Mouse (Mus musculus) inflammation-experienced regulatory T-cells, adult 6 months (primary cell): ENCODE results near the gene Ldb2. TPM values are rescaled to one million over a fixed set of nuclear protein-coding genes. Genes with fewer than 3 reads are reported as not detected.

Experiments
- ATAC-seq: one replicate; pipeline ENCODE4 v1.8.0; 2017
- polyA plus RNA-seq, 3 experiments: library from polyadenylated mRNA; unstranded; fragments of 100-300 nt; shearing (Covaris generic); gene quantifications; one replicate each; pipeline ENCODE4 v1.2.1; 2017

Gene Ldb2
- polyA plus RNA-seq, 3 experiments from 2014 or later = not detected

DNA sequence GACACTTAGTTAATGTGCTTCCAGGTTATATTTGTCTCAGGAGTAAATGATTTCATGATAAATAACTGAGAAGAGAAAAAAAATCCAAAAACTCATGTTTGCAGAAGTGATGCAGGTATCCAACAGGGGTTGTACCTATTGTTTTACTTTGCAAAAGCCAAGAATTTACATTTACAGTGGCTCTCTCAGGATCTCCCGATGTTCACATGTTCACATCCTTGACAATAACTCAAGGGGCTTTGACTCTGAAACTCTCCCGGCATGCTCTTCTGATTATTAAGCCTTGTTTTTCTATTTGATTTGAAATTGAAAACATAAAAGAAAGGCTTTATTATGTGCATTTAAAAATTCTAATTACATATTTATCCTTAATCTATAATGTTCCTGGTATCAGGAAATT is 260.8 kb downstream of the Ldb2 start:
- ATAC-seq = no peak

- no peak for ATAC-seq
Observed at GRCm38 (mm10) chr5:44538000-44538395, 261.5 kb downstream of the Ldb2 start.

GRCm38 (mm10) chr5:44537316-44537999 is 262.0 kb downstream of the Ldb2 start:
- ATAC-seq = no peak

- ATAC-seq = no peak
Observed at GRCm38 (mm10) chr5:44529466-44529865, 270.0 kb downstream of the Ldb2 start.

GRCm38 (mm10) chr5:44529001-44529400 is 270.5 kb downstream of the Ldb2 start:
- ATAC-seq = no peak

- no peak for ATAC-seq
Observed at GRCm38 (mm10) chr5:44505221-44505620, 294.3 kb downstream of the Ldb2 start.

GRCm38 (mm10) chr5:44504786-44505185 is 294.7 kb downstream of the Ldb2 start:
- no peak for ATAC-seq

DNA sequence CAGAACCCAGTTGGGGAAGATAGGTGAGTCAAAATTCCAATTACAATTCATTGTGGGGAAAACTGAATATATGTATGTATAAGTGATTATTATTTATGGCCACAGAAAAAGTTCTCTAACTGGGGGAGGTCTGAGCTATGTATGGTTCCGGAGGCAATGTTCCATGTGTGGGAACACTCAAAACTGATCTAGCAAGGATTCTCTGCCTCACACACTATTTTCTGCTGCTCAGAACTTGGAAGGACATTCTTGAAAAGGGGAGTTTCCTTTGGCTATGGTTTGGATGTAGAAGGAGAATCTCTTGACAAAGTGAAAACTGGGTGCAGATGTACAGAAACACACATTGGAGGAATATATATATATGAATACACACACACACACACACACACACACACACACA is 301.3 kb downstream of the Ldb2 start:
- ATAC-seq = no peak

GRCm38 (mm10) chr5:44496854-44497253 is 302.6 kb downstream of the Ldb2 start:
- no peak for ATAC-seq

DNA sequence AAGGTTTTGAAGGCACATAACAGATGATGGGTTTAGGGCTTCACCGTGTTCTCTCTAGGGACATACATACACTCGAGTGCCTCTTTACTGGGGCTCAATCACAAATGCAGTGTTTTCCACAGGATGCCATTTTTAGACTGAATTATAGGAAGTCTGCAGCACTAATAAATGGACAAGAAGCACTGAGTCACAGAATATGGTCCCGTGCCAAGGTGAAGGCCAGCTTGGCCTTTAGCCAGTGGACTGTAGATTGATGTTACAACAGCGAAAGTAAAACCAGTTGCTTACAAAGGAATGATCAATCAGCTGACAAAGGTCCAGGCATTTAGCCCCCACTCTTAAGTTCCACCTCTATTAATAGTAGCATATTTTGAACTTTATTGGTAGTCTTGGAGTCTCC is 304.4 kb downstream of the Ldb2 start:
- ATAC-seq = no peak

DNA sequence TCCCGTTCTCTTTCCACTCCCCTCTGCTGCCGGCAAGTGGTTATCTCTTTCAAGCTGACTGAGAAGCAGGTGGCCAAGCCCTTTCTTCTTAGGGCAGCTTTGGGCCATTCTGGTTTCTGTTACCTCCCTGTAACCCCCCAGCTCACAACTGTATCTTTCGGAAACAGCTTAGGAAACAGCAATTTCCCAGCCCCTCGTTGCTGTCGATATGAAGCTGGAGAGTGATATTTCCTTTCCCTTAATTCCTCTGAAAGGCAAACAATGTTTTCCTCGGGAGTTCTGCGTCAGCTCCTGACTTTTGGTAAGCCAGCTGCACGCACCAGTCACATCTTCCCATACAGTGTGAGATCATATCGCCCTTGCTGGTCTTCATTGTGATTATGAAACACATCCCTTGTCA is 305.3 kb downstream of the Ldb2 start:
- no peak for ATAC-seq

- no peak for ATAC-seq
Observed at GRCm38 (mm10) chr5:44491526-44491925, 308.0 kb downstream of the Ldb2 start.

GRCm38 (mm10) chr5:44490462-44490861 is 309.0 kb downstream of the Ldb2 start:
- ATAC-seq = no peak

GRCm38 (mm10) chr5:44483426-44484106 is 315.9 kb downstream of the Ldb2 start:
- ATAC-seq = no peak

DNA sequence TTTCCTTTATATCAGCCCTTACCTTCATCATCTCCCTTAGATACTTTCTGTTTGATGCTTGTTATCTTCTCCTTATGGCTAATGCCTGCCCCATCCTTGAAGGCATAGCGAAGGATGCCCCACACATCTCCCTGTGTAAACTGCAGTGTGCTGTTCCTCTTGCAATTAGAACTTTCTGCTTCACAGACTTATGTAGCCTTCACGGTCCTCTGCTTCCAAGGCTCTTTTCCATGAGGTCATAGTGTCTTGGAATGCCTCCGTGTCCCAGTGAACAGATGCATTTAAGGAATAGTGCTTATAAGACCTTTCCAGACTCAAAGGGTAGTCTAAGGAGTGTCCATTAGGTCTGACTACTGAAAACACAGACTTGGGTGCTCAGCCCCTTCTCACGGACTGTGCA is 318.1 kb downstream of the Ldb2 start:
- ATAC-seq = no peak

GRCm38 (mm10) chr5:44476356-44476755 is 323.1 kb downstream of the Ldb2 start:
- ATAC-seq = no peak

- no peak for ATAC-seq
Observed at GRCm38 (mm10) chr5:44475543-44475942, 323.9 kb downstream of the Ldb2 start.

DNA sequence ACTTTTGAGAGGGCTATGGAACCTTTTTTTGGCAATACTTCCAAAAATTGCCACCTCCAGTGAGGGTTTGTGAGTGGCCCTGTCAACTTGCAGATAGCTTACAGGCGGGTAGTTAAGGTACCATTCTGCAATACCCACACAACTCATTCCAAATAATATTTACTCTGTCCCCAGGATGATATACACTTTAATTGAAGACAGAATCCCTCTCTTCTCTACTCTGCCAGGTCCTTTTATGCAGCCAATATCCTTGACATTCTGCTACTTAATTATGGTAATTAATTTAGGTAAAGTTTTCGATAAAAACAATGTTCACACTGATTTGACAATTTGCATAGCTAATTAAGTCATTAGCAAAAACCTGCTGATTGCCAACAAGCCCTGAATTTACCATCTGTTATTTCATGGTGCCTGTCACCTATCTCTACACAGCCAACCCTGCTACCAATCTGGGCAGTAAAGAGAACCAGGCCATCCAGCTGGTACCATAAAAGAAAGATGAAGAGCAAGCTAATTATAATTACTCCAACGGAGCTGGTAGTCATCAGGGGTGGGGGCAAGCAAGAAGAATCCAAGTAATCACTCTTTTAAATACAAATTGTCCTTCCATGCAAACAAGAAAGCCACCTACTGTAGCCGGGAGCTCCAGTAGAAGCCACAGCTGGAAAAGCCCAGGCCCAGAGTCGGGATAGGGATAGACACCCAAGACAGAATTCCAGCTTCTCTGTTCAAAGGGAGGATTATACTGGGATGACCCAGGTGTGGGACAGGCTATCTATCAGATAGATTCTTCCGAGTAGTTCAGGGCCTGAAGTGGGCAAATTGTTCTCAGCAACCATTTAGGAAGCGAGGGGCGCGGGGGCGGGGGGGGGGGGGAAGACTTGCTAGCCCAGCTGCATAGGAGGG is 325.4 kb downstream of the Ldb2 start:
- no peak for ATAC-seq

DNA sequence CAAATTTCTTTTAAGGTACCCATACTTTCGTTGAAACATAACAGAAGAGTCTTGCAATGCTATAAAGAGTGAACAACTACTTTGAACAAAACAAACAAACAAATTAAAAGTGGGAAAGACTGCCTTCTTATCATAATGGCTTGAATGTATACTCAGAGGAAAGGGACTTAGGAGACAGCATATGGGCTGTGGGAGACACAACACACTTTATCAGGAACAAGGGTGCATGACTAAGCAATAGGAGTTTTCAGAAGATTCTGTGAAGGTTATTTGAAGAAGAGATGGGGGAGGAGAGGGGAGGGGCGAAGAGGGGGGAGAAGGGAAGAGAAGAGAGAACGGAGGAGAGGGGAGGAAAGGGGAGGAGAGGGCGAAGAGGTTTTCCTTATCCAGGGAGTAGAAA is 334.2 kb downstream of the Ldb2 start:
- ATAC-seq = no peak
